Mouse (Mus musculus): ENCODE results near the gene Dhrs13. TPM values are rescaled to one million over a fixed set of nuclear protein-coding genes. Genes with fewer than 3 reads are reported as not detected.

Gene Dhrs13
- polyA plus RNA-seq (2014; fragmentation: Nextera tagmentation; extraction: Ambion mirVana): 17.3 and 19.5 TPM in 2 replicates

GRCm38 (mm10) chr11:78031947-78032808 lies at the start of gene Dhrs13:
TSS of gene Dhrs13 (plus strand) at chr11:78032280.
- Histone ChIP-seq H3K4me2 (ENCODE audit: low read depth, low read length) (peak within 1 kb of the TSS; percentile 94), H3K27me3 (ENCODE audit: control insufficient read depth, insufficient read depth, low read length) (no peaks in the 10 kb centered on the region), H3K9me3 (replicated peaks; ENCODE audit: control insufficient read depth, low read length) (no peaks in the 10 kb centered on the region), H3K9ac (replicated peaks; ENCODE audit: low read length) (peak within 1 kb of the TSS; percentile 80), H3K4me1 (ENCODE audit: control insufficient read depth, insufficient read depth, low read length) (no peaks in the 10 kb centered on the region), H3K4me3 (ENCODE audit: low read depth, low read length) (peak within 1 kb of the TSS; percentile 64), H3K36me3 (replicated peaks; ENCODE audit: control insufficient read depth, insufficient read depth, low read depth, low read length) (peaks cover 2% of the 10 kb centered on the region), H3K27ac (replicated peaks; ENCODE audit: low read depth, low read length) (peak within 1 kb of the TSS; percentile 81)
- under 1% methylated on average over 80 of the region's 96 CpGs for WGBS
- DNase-seq (ENCODE audit: low spot score): peak; percentile 95
- ATAC-seq (replicated peaks; ENCODE audit: insufficient number of reproducible peaks, low FRiP score, low TSS enrichment, low read depth): peak; percentile 93

- under 1% methylated on average over 59 of the region's 62 CpGs for WGBS
- peak within 1 kb of the TSS; percentile 95 for H3K9ac ChIP-seq (replicated peaks; ENCODE audit: low read length)
- no peaks in the 10 kb centered on the region for H3K27me3 ChIP-seq (ENCODE audit: control insufficient read depth, insufficient read depth, low read length)
- no peaks in the 10 kb centered on the region for H3K4me1 ChIP-seq (ENCODE audit: control insufficient read depth, insufficient read depth, low read length)
- no peaks in the 10 kb centered on the region for H3K36me3 ChIP-seq (replicated peaks; ENCODE audit: control insufficient read depth, insufficient read depth, low read depth, low read length)
- no peaks in the 10 kb centered on the region for H3K9me3 ChIP-seq (replicated peaks; ENCODE audit: control insufficient read depth, low read length)
- peak; percentile 85 for ATAC-seq (replicated peaks; ENCODE audit: insufficient number of reproducible peaks, low FRiP score, low TSS enrichment, low read depth)
- peak within 1 kb of the TSS; percentile 98 for H3K4me3 ChIP-seq (ENCODE audit: low read depth, low read length)
- peak; percentile 99 for DNase-seq (ENCODE audit: low spot score)
- peak within 1 kb of the TSS; percentile 84 for H3K27ac ChIP-seq (replicated peaks; ENCODE audit: low read depth, low read length)
- peak within 1 kb of the TSS; percentile 84 for H3K4me2 ChIP-seq (ENCODE audit: low read depth, low read length)
Measured at GRCm38 (mm10) chr11:77982441-77982905, 49.6 kb upstream of the Dhrs13 start, which contains the start of gene Phf12. TSS of gene Phf12 (plus strand) at chr11:77982754.

- peak overlapping the region; percentile 84 for H3K27ac ChIP-seq (replicated peaks; ENCODE audit: low read depth, low read length)
- peak overlapping the region; percentile 98 for H3K4me3 ChIP-seq (ENCODE audit: low read depth, low read length)
- ATAC-seq (replicated peaks; ENCODE audit: insufficient number of reproducible peaks, low FRiP score, low TSS enrichment, low read depth): no peak
- peak; percentile 64 for DNase-seq (ENCODE audit: low spot score)
- H3K4me2 ChIP-seq (ENCODE audit: low read depth, low read length): peak overlapping the region; percentile 84
- H3K4me1 ChIP-seq (ENCODE audit: control insufficient read depth, insufficient read depth, low read length): no peaks in the 10 kb centered on the region
- peak overlapping the region; percentile 95 for H3K9ac ChIP-seq (replicated peaks; ENCODE audit: low read length)
- under 1% methylated on average over 25 of the region's 32 CpGs for WGBS
- H3K36me3 ChIP-seq (replicated peaks; ENCODE audit: control insufficient read depth, insufficient read depth, low read depth, low read length): no peaks in the 10 kb centered on the region
- no peaks in the 10 kb centered on the region for H3K27me3 ChIP-seq (ENCODE audit: control insufficient read depth, insufficient read depth, low read length)
- H3K9me3 ChIP-seq (replicated peaks; ENCODE audit: control insufficient read depth, low read length): no peaks in the 10 kb centered on the region
Measured at GRCm38 (mm10) chr11:77983191-77983936, 48.7 kb upstream of the Dhrs13 start.

- DNase-seq (ENCODE audit: low spot score) (peak; percentile 79), ATAC-seq (replicated peaks; ENCODE audit: insufficient number of reproducible peaks, low FRiP score, low TSS enrichment, low read depth) (no peak)
- H3K9ac ChIP-seq (replicated peaks; ENCODE audit: low read length): peak overlapping the region; percentile 95
- no peaks in the 10 kb centered on the region for H3K36me3 ChIP-seq (replicated peaks; ENCODE audit: control insufficient read depth, insufficient read depth, low read depth, low read length)
- H3K9me3 ChIP-seq (replicated peaks; ENCODE audit: control insufficient read depth, low read length): no peaks in the 10 kb centered on the region
- 1% methylated on average over 51 of the region's 63 CpGs for WGBS
- no peaks in the 10 kb centered on the region for H3K4me1 ChIP-seq (ENCODE audit: control insufficient read depth, insufficient read depth, low read length)
- H3K4me2 ChIP-seq (ENCODE audit: low read depth, low read length): peak overlapping the region; percentile 84
- H3K4me3 ChIP-seq (ENCODE audit: low read depth, low read length): peak overlapping the region; percentile 98
- H3K27me3 ChIP-seq (ENCODE audit: control insufficient read depth, insufficient read depth, low read length): no peaks in the 10 kb centered on the region
- H3K27ac ChIP-seq (replicated peaks; ENCODE audit: low read depth, low read length): peak overlapping the region; percentile 84
Measured at GRCm38 (mm10) chr11:77983937-77984835, 47.9 kb upstream of the Dhrs13 start.

- H3K4me1 ChIP-seq (ENCODE audit: control insufficient read depth, insufficient read depth, low read length): no peaks in the 10 kb centered on the region
- DNase-seq (ENCODE audit: low spot score) (peak; percentile 65), ATAC-seq (replicated peaks; ENCODE audit: insufficient number of reproducible peaks, low FRiP score, low TSS enrichment, low read depth) (no peak)
- whole genome bisulfite sequencing: under 1% methylated on average over 13 of the region's 13 CpGs
- peak overlapping the region; percentile 98 for H3K4me3 ChIP-seq (ENCODE audit: low read depth, low read length)
- H3K4me2 ChIP-seq (ENCODE audit: low read depth, low read length): peak overlapping the region; percentile 84
- H3K27me3 ChIP-seq (ENCODE audit: control insufficient read depth, insufficient read depth, low read length): no peaks in the 10 kb centered on the region
- peak overlapping the region; percentile 84 for H3K27ac ChIP-seq (replicated peaks; ENCODE audit: low read depth, low read length)
- H3K9me3 ChIP-seq (replicated peaks; ENCODE audit: control insufficient read depth, low read length): no peaks in the 10 kb centered on the region
- peak overlapping the region; percentile 95 for H3K9ac ChIP-seq (replicated peaks; ENCODE audit: low read length)
- no peaks in the 10 kb centered on the region for H3K36me3 ChIP-seq (replicated peaks; ENCODE audit: control insufficient read depth, insufficient read depth, low read depth, low read length)
Measured at GRCm38 (mm10) chr11:77984836-77985231, 47.2 kb upstream of the Dhrs13 start.

- ATAC-seq (replicated peaks; ENCODE audit: insufficient number of reproducible peaks, low FRiP score, low TSS enrichment, low read depth): no peak
- 77% methylated on average over 3 of the region's 3 CpGs for WGBS
- Histone ChIP-seq H3K27ac (replicated peaks; ENCODE audit: low read depth, low read length) (no peak overlapping the region; the same call in 1 of the 2 replicates), H3K9me3 (replicated peaks; ENCODE audit: control insufficient read depth, low read length) (no peaks in the 10 kb centered on the region), H3K36me3 (replicated peaks; ENCODE audit: control insufficient read depth, insufficient read depth, low read depth, low read length) (no peaks in the 10 kb centered on the region), H3K4me1 (ENCODE audit: control insufficient read depth, insufficient read depth, low read length) (no peaks in the 10 kb centered on the region), H3K4me2 (ENCODE audit: low read depth, low read length) (peak overlapping the region; percentile 84), H3K27me3 (ENCODE audit: control insufficient read depth, insufficient read depth, low read length) (no peaks in the 10 kb centered on the region), H3K9ac (replicated peaks; ENCODE audit: low read length) (peak overlapping the region; percentile 95), H3K4me3 (ENCODE audit: low read depth, low read length) (peak overlapping the region; percentile 98)
- DNase-seq (ENCODE audit: low spot score): no peak
Measured at GRCm38 (mm10) chr11:77985541-77986065, 46.5 kb upstream of the Dhrs13 start.

GRCm38 (mm10) chr11:77989071-77989690 lies 42.9 kb upstream of the Dhrs13 start:
- WGBS: 93% methylated on average over 13 of the region's 13 CpGs
- no peaks in the 10 kb centered on the region for H3K36me3 ChIP-seq (replicated peaks; ENCODE audit: control insufficient read depth, insufficient read depth, low read depth, low read length)
- DNase-seq (ENCODE audit: low spot score): no peak
- H3K4me1 ChIP-seq (ENCODE audit: control insufficient read depth, insufficient read depth, low read length): no peaks in the 10 kb centered on the region
- no peaks in the 10 kb centered on the region for H3K9me3 ChIP-seq (replicated peaks; ENCODE audit: control insufficient read depth, low read length)
- no peak for ATAC-seq (replicated peaks; ENCODE audit: insufficient number of reproducible peaks, low FRiP score, low TSS enrichment, low read depth)
- H3K27ac ChIP-seq (replicated peaks; ENCODE audit: low read depth, low read length): no peak overlapping the region
- no peak overlapping the region for H3K9ac ChIP-seq (replicated peaks; ENCODE audit: low read length)
- H3K27me3 ChIP-seq (ENCODE audit: control insufficient read depth, insufficient read depth, low read length): no peaks in the 10 kb centered on the region
- H3K4me3 ChIP-seq (ENCODE audit: low read depth, low read length): no peak overlapping the region
- H3K4me2 ChIP-seq (ENCODE audit: low read depth, low read length): no peak overlapping the region

Measured in embryonic facial prominence, embryonic 11.5 days (tissue).